Mouse (Mus musculus): ENCODE data around the gene Hpd. TPM values are rescaled to one million over a fixed set of nuclear protein-coding genes. Genes with fewer than 3 reads are reported as not detected.

Gene Hpd
- total RNA-seq, 2 experiments from 2014 or later, result not detected

GRCm38 (mm10) chr5:123137044-123137909 is 45.2 kb downstream of the Hpd start:
- intact Hi-C loops (cut with DNase I), result no loop called here
- peak; percentile 86 for DNase-seq

GRCm38 (mm10) chr5:123136361-123137043 is 46.0 kb downstream of the Hpd start:
- peak; percentile 89 for DNase-seq

GRCm38 (mm10) chr5:123135471-123136360 is 46.8 kb downstream of the Hpd start:
- DNase-seq, result peak; percentile 86
- intact Hi-C loops (cut with DNase I), result no loop called here

More at GRCm38 (mm10) chr5:123136361-123137043, 46.0 kb downstream of the Hpd start:
- intact Hi-C loops (cut with DNase I), result no loop called here

- intact Hi-C loops (cut with DNase I), result no loop called here
- DNase-seq, result no peak
Measured at GRCm38 (mm10) chr5:123134875-123135382, 47.6 kb downstream of the Hpd start.

- intact Hi-C loops (cut with DNase I), result no loop called here
- peak; percentile 84 for DNase-seq
Measured at GRCm38 (mm10) chr5:123134186-123134874, 48.2 kb downstream of the Hpd start.

GRCm38 (mm10) chr5:123133784-123134143 is 48.8 kb downstream of the Hpd start:
- no peak for DNase-seq
- intact Hi-C loops (cut with DNase I), result no loop called here

- DNase-seq, result peak; percentile 83
- intact Hi-C loops (cut with DNase I), result no loop called here
Measured at GRCm38 (mm10) chr5:123133083-123133783, 49.3 kb downstream of the Hpd start.

GRCm38 (mm10) chr5:123132308-123133071 is 50.0 kb downstream of the Hpd start, which contains the start of gene Rhof:
Rhof (minus strand) TSS chr5:123132692.
- peak; percentile 88 for DNase-seq
- intact Hi-C loops (cut with DNase I), result no loop called here

- no peak for DNase-seq
- intact Hi-C loops (cut with DNase I), result no loop called here
Measured at GRCm38 (mm10) chr5:123130814-123131148, 51.7 kb downstream of the Hpd start.

GRCm38 (mm10) chr5:123130030-123130813 is 52.3 kb downstream of the Hpd start:
- no peak for DNase-seq
- intact Hi-C loops (cut with DNase I), result no loop called here

GRCm38 (mm10) chr5:123129170-123129757 is 53.3 kb downstream of the Hpd start:
- no peak for DNase-seq
- intact Hi-C loops (cut with DNase I), result no loop called here

GRCm38 (mm10) chr5:123128426-123129169 is 53.9 kb downstream of the Hpd start:
- DNase-seq, result no peak

GRCm38 (mm10) chr5:123127031-123127430 is 55.5 kb downstream of the Hpd start:
- DNase-seq, result no peak
- intact Hi-C loops (cut with DNase I), result no loop called here

More at GRCm38 (mm10) chr5:123128426-123129169, 53.9 kb downstream of the Hpd start:
- intact Hi-C loops (cut with DNase I), result no loop called here

GRCm38 (mm10) chr5:123125638-123126406 is 56.7 kb downstream of the Hpd start:
- intact Hi-C loops (cut with DNase I), result no loop called here

GRCm38 (mm10) chr5:123125105-123125504 is 57.4 kb downstream of the Hpd start:
- intact Hi-C loops (cut with DNase I), result no loop called here
- DNase-seq, result no peak

More at GRCm38 (mm10) chr5:123125638-123126406, 56.7 kb downstream of the Hpd start:
- no peak for DNase-seq

- no peak for DNase-seq
- intact Hi-C loops (cut with DNase I), result no loop called here
Measured at GRCm38 (mm10) chr5:123122181-123122580, 60.3 kb downstream of the Hpd start.

All from left cerebral cortex, postnatal 4 days (tissue).